8 mouse cellular contexts compared by ENCODE assay signal in the genomic region with DNA sequence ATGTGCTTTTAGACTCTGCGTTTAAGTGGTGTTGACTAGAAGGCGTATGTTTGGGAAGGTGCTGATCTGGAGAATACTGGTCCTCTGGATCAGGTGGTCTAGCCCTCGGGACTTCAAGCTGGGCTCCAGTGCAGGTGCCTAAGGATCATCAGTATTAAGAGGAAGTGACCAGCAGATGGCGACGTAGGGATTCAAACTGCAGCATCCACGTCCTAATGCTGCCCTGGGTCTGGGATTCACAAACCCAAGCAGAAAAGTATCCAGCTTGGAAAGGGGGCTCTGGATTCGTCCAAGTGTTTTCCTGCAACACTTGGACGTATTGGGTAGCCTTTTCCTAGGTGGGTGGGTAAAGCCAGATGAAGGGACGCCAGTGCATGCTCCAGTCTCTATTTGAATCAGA.
DNase-seq lines count a peak whose midpoint lies in the region; ATAC-seq and TF ChIP-seq lines count a peak whose summit lies in the region.

No protein-coding gene starts in this region.

- no peak overlapping the region for H3K4me2 ChIP-seq in kidney, embryonic 14.5 days (replicated peaks; ENCODE audit: low read depth, low read length)
- no peak overlapping the region for H3K4me2 ChIP-seq in limb, embryonic 14.5 days (replicated peaks; ENCODE audit: low read depth, low read length, severe bottlenecking)
- no peak overlapping the region for H3K4me2 ChIP-seq in neural tube, embryonic 14.5 days (ENCODE audit: low read depth, low read length)

- no peaks in the 10 kb centered on the region for H3K36me3 ChIP-seq in kidney, embryonic 14.5 days (ENCODE audit: control insufficient read depth, insufficient read depth, low read length)
- H3K36me3 ChIP-seq in limb, embryonic 14.5 days (ENCODE audit: control insufficient read depth, insufficient read depth, low read length): no peaks in the 10 kb centered on the region
- H3K36me3 ChIP-seq in neural tube, embryonic 14.5 days (ENCODE audit: control insufficient read depth, insufficient read depth, low read length): no peaks in the 10 kb centered on the region

- DNase-seq in 3T3-L1 (ENCODE audit: low read depth, low spot score): peak; percentile 87
- DNase-seq in adrenal gland, adult (ENCODE audit: inconsistent age in 2 of 2, low spot score in 1 of 2): peak; percentile 46 to 80
- peak; percentile 20 to 53 for DNase-seq in gastrocnemius, postnatal 4 days (ENCODE audit: low spot score in 2 of 2)
- DNase-seq in limb, embryonic 14.5 days (ENCODE audit: low spot score): peak; percentile 79

- no peak overlapping the region for H3K27ac ChIP-seq in kidney, embryonic 14.5 days (ENCODE audit: low read depth, low read length)
- no peak overlapping the region for H3K27ac ChIP-seq in limb, embryonic 14.5 days (replicated peaks; ENCODE audit: low read depth, low read length)
- no peak overlapping the region for H3K27ac ChIP-seq in neural tube, embryonic 14.5 days (ENCODE audit: low read depth, low read length)

- no peak for TF ChIP-seq POLR2A in limb, embryonic 14.5 days (IDR thresholded peaks at IDR 0.05; ENCODE audit: borderline replicate concordance, extremely low read depth, insufficient read depth, insufficient read length)

- H3K9ac ChIP-seq in kidney, embryonic 14.5 days (ENCODE audit: low read depth, low read length): no peak overlapping the region
- no peak overlapping the region for H3K9ac ChIP-seq in limb, embryonic 14.5 days (ENCODE audit: low read depth, low read length, severe bottlenecking)
- H3K9ac ChIP-seq in neural tube, embryonic 14.5 days (replicated peaks; ENCODE audit: low read depth, low read length): no peak overlapping the region

- H3K9me3 ChIP-seq in kidney, embryonic 14.5 days (ENCODE audit: control insufficient read depth, low read length): no peaks in the 10 kb centered on the region
- no peaks in the 10 kb centered on the region for H3K9me3 ChIP-seq in limb, embryonic 14.5 days (ENCODE audit: control insufficient read depth, low read length)
- H3K9me3 ChIP-seq in neural tube, embryonic 14.5 days (ENCODE audit: control insufficient read depth, low read length): no peaks in the 10 kb centered on the region

- 14% methylated on average over 9 of the region's 9 CpGs for WGBS in kidney, embryonic 14.5 days
- 13% methylated on average over 9 of the region's 9 CpGs for WGBS in limb, embryonic 14.5 days
- 18% methylated on average over 9 of the region's 9 CpGs for WGBS in neural tube, embryonic 14.5 days

- H3K4me3 ChIP-seq in kidney, embryonic 14.5 days (ENCODE audit: low read length): no peak overlapping the region
- no peak overlapping the region for H3K4me3 ChIP-seq in limb, embryonic 14.5 days (replicated peaks; ENCODE audit: low read length)
- no peak overlapping the region for H3K4me3 ChIP-seq in neural tube, embryonic 14.5 days (ENCODE audit: low read depth, low read length)

- ATAC-seq in common myeloid progenitor, adult 5-6 weeks (replicated peaks; ENCODE audit: low read depth, poor library complexity, severe bottlenecking): 0 out of 2 replicates have a peak, but pooled peaks have one; percentile 39
- peak; percentile 49; the same call in 1 of the 2 replicates for ATAC-seq in kidney, embryonic 14.5 days (ENCODE audit: low FRiP score, low TSS enrichment)
- peak; percentile 80 for ATAC-seq in limb, embryonic 14.5 days (ENCODE audit: low FRiP score, low read depth)
- ATAC-seq in neural tube, embryonic 14.5 days (ENCODE audit: low read depth): peak; percentile 86
- no peak for ATAC-seq in granulocyte monocyte progenitor cell, adult 5-6 weeks (replicated peaks; ENCODE audit: poor library complexity, severe bottlenecking)

- H3K4me1 ChIP-seq in kidney, embryonic 14.5 days (ENCODE audit: control insufficient read depth, insufficient read depth, low read length): no peaks in the 10 kb centered on the region
- peaks cover 3% of the 10 kb centered on the region; the same call in 1 of the 2 replicates for H3K4me1 ChIP-seq in limb, embryonic 14.5 days (ENCODE audit: control insufficient read depth, insufficient read depth, low read length)
- no peaks in the 10 kb centered on the region for H3K4me1 ChIP-seq in neural tube, embryonic 14.5 days (ENCODE audit: control insufficient read depth, insufficient read depth, low read length)

- no peaks in the 10 kb centered on the region for H3K27me3 ChIP-seq in kidney, embryonic 14.5 days (ENCODE audit: control insufficient read depth, insufficient read depth, low read length)
- H3K27me3 ChIP-seq in limb, embryonic 14.5 days (ENCODE audit: control insufficient read depth, insufficient read depth, low read length): no peaks in the 10 kb centered on the region
- H3K27me3 ChIP-seq in neural tube, embryonic 14.5 days (ENCODE audit: control insufficient read depth, insufficient read depth, low read length): no peaks in the 10 kb centered on the region

Comparison
In these comparisons a context has a peak if more than half of its experiments do, and no peak if none do; other contexts are left out.
1. DNase-seq: peak in every context shown above with its lines; median percentile 87 in 3T3-L1; 79 in limb, embryonic 14.5 days; 63 in adrenal gland, adult; 36 in gastrocnemius, postnatal 4 days.